Mouse (Mus musculus) urinary bladder, adult 18-20 months (tissue): ENCODE measurements at regions not wholly inside any gene's neighbourhood (a gene's known extent, or its start where the extent isn't known, plus 50 kb on each side); places are given as distances from the start of the nearest gene placed in this dataset.

Experiments used
- DNase-seq, 2 experiments: peaks; one replicate each; pipeline ENCODE4 v3.0.0; 2022; ENCODE audit warnings: low spot score in 2 of 2, mixed read lengths in 2 of 2

GRCm38 (mm10) chr10:38516636-38517035 lies 304.9 kb downstream of the Rfpl4b start:
- no peak for DNase-seq
